Mouse (Mus musculus) embryonic fibroblast, embryonic 13.5 days (primary cell): ENCODE measurements at regions not wholly inside any gene's neighbourhood (a gene's known extent, or its start where the extent isn't known, plus 50 kb on each side); places are given as distances from the start of the nearest gene placed in this dataset.

ENCODE experiments used
- CTCF ChIP-seq: IDR thresholded peaks from 2 replicates; pipeline ENCODE4 v1.5.1; 2011; ENCODE audit warnings: mild to moderate bottlenecking, control low read depth, low read length, moderate library complexity, borderline replicate concordance; ENCODE audit not compliant: insufficient read depth
- POLR2A ChIP-seq: IDR thresholded peaks from 2 replicates; pipeline ENCODE4 v1.6.1; 2011; ENCODE audit warnings: low read depth, mild to moderate bottlenecking, control low read depth, low read length, moderate library complexity

DNA sequence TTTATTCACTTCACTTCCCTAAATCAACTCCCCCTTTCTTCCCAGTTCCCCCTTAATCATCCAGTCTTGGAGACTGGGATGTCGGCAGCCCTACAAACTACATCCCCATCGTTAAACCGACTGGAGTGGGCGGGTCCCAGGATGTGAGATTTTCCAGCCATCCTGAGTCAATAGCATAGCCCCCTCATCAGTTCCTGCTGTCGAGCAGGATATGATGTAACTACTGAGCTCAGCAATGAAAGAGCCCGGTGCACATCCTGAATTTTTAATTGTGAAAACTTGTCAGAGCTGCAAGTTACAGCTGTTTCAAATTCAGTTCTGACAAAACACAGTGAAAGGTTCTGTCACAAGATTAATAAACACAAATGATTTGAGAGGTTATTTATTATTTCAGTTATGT, 165.7 kb upstream of the Jade1 start:
- TF ChIP-seq CTCF (no peak), POLR2A (no peak)
